Mouse (Mus musculus): ENCODE results near the gene Arl15. TPM values are rescaled to one million over a fixed set of nuclear protein-coding genes. Genes with fewer than 3 reads are reported as not detected.

Gene Arl15
- polyA plus RNA-seq, 1 experiment = 2.8 TPM

GRCm38 (mm10) chr13:113903255-113903654, 109.0 kb downstream of the Arl15 start:
- peak; percentile 53 for TF ChIP-seq GATA1 (IDR thresholded peaks at IDR 0.05; ENCODE audit: low read length)

- no peak for TF ChIP-seq GATA1 (IDR thresholded peaks at IDR 0.05; ENCODE audit: low read length)
These were observed 117.7 kb downstream of the Arl15 start for GRCm38 (mm10) chr13:113911986-113912519.

- TF ChIP-seq GATA1 (IDR thresholded peaks at IDR 0.05; ENCODE audit: low read length) = no peak
These were observed 120.3 kb downstream of the Arl15 start for GRCm38 (mm10) chr13:113914551-113914971.

GRCm38 (mm10) chr13:113915700-113916099, 121.4 kb downstream of the Arl15 start:
- no peak for TF ChIP-seq GATA1 (IDR thresholded peaks at IDR 0.05; ENCODE audit: low read length)

- TF ChIP-seq GATA1 (IDR thresholded peaks at IDR 0.05; ENCODE audit: low read length) = no peak
These were observed 122.5 kb downstream of the Arl15 start for GRCm38 (mm10) chr13:113916761-113917160.

- TF ChIP-seq GATA1 (IDR thresholded peaks at IDR 0.05; ENCODE audit: low read length) = no peak
These were observed 123.1 kb downstream of the Arl15 start for GRCm38 (mm10) chr13:113917376-113917775.

- TF ChIP-seq GATA1 (IDR thresholded peaks at IDR 0.05; ENCODE audit: low read length) = no peak
These were observed 123.6 kb downstream of the Arl15 start for GRCm38 (mm10) chr13:113917868-113918411.

GRCm38 (mm10) chr13:113918668-113919067, 124.4 kb downstream of the Arl15 start:
- TF ChIP-seq GATA1 (IDR thresholded peaks at IDR 0.05; ENCODE audit: low read length) = no peak

- TF ChIP-seq GATA1 (IDR thresholded peaks at IDR 0.05; ENCODE audit: low read length) = no peak
These were observed 141.4 kb downstream of the Arl15 start for GRCm38 (mm10) chr13:113935697-113936096.

- no peak for TF ChIP-seq GATA1 (IDR thresholded peaks at IDR 0.05; ENCODE audit: low read length)
These were observed 142.9 kb downstream of the Arl15 start for GRCm38 (mm10) chr13:113937231-113937630.

GRCm38 (mm10) chr13:113938561-113938960, 144.3 kb downstream of the Arl15 start:
- no peak for TF ChIP-seq GATA1 (IDR thresholded peaks at IDR 0.05; ENCODE audit: low read length)

GRCm38 (mm10) chr13:113939097-113939496, 144.8 kb downstream of the Arl15 start:
- peak; percentile 9 for TF ChIP-seq GATA1 (IDR thresholded peaks at IDR 0.05; ENCODE audit: low read length)

- TF ChIP-seq GATA1 (IDR thresholded peaks at IDR 0.05; ENCODE audit: low read length) = no peak
These were observed 145.4 kb downstream of the Arl15 start for GRCm38 (mm10) chr13:113939681-113940080.

GRCm38 (mm10) chr13:113940151-113940550, 145.8 kb downstream of the Arl15 start:
- TF ChIP-seq GATA1 (IDR thresholded peaks at IDR 0.05; ENCODE audit: low read length) = no peak

GRCm38 (mm10) chr13:113941943-113942342, 147.6 kb downstream of the Arl15 start:
- no peak for TF ChIP-seq GATA1 (IDR thresholded peaks at IDR 0.05; ENCODE audit: low read length)

GRCm38 (mm10) chr13:113947546-113947945, 153.2 kb downstream of the Arl15 start:
- no peak for TF ChIP-seq GATA1 (IDR thresholded peaks at IDR 0.05; ENCODE audit: low read length)

GRCm38 (mm10) chr13:113949708-113950107, 155.4 kb downstream of the Arl15 start:
- no peak for TF ChIP-seq GATA1 (IDR thresholded peaks at IDR 0.05; ENCODE audit: low read length)

Measured in G1E-ER4 (cell line).